Mouse (Mus musculus) lung, adult 2 months (tissue): Measurements from ENCODE around the gene Lamtor2.

ENCODE experiments used
- CTCF ChIP-seq: fragments of 200-500 bp; IDR thresholded peaks from 2 replicates; pipeline ENCODE4 v1.5.1; 2011; ENCODE audit warnings: mild to moderate bottlenecking, low read length, control low read depth; ENCODE audit not compliant: insufficient read depth
- POLR2A ChIP-seq: fragments of 200-500 bp; IDR thresholded peaks from 2 replicates; pipeline ENCODE4 v1.6.1; 2011; ENCODE audit warnings: low read depth, mild to moderate bottlenecking, control low read depth, low read length, borderline replicate concordance; ENCODE audit errors: extremely low read depth

GRCm38 (mm10) chr3:88542486-88542885, 10.4 kb downstream of the Lamtor2 start:
- TF ChIP-seq CTCF (no peak), POLR2A (no peak)
